Comparison of ENCODE assay signal across 9 mouse cellular contexts in the genomic region with DNA sequence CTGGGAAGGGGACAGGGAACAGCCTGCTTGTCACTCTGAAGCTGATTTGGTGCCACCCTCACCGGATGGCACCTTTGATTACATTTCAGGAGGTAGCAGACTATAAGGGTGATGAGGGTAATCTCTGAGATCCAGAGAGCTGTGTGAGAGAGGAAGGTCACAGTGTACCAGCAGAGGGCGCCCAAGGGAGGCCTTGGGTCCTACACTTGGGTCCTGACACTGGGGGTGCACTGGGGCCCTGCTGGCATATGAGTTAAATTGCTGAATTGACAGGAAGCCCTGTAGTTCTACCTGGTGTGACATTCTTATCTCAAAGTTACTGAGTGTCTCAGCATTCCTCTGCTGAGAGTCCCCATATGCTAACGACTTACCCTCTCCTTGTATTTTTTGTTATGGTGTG. TPM values are rescaled to one million over a fixed set of nuclear protein-coding genes. Genes with fewer than 3 reads are reported as not detected.
DNase-seq lines count a peak whose midpoint lies in the region; ATAC-seq and TF ChIP-seq lines count a peak whose summit lies in the region.
"Had no signal": no experiment of that assay in that cellular context is flagged by ENCODE, and none has a peak within 500 bp of the region (broad histone marks: within the 10 kb centered on the region; RNA-seq: fewer than 3 reads in every experiment).

No protein-coding gene starts in this region.

- no peak overlapping the region for H3K27ac ChIP-seq in testis, adult 2 months (ENCODE audit: control insufficient read depth, insufficient read depth, low read depth, low read length)
- H3K27ac ChIP-seq in liver, embryonic 11.5 days (ENCODE audit: low read depth, low read length), result no peak overlapping the region
- H3K27ac ChIP-seq: hindbrain, embryonic 15.5 days had no signal

- H3K4me3 ChIP-seq in testis, adult 2 months (ENCODE audit: control insufficient read depth, low read depth, low read length), result no peak overlapping the region
- no peak overlapping the region for H3K4me3 ChIP-seq in liver, embryonic 11.5 days (ENCODE audit: low read depth, low read length)
- H3K4me3 ChIP-seq: hindbrain, embryonic 15.5 days had no signal

- no peaks in the 10 kb centered on the region for H3K27me3 ChIP-seq in testis, adult 2 months (ENCODE audit: control insufficient read depth, insufficient read depth, low read length)
- no peaks in the 10 kb centered on the region for H3K27me3 ChIP-seq in liver, embryonic 11.5 days (replicated peaks; ENCODE audit: control insufficient read depth, insufficient read depth, low read length)
- H3K27me3 ChIP-seq: hindbrain, embryonic 15.5 days had no signal

- no peaks in the 10 kb centered on the region for H3K9me3 ChIP-seq in liver, embryonic 11.5 days (ENCODE audit: control insufficient read depth, low read length)
- H3K9me3 ChIP-seq: hindbrain, embryonic 15.5 days had no signal

- intact Hi-C loops in heart, postnatal 36 days (cut with DNase I), result loop anchor here (2.0 kb wide), 1 partner anchor 123 kb away; no protein-coding TSS in a partner anchor

- peak; percentile 98 for ATAC-seq in common myeloid progenitor, adult 5-6 weeks (replicated peaks; ENCODE audit: low read depth, poor library complexity, severe bottlenecking)
- ATAC-seq in liver, embryonic 11.5 days (replicated peaks; ENCODE audit: low FRiP score), result peak; percentile 71

- TF ChIP-seq CTCF in testis, adult 2 months (IDR thresholded peaks at IDR 0.05; ENCODE audit: control insufficient read depth, insufficient read depth, insufficient replicate concordance, low read depth, low read length), result peak; percentile 58; the same call in 1 of the 2 replicates

- TF ChIP-seq POLR2A in testis, adult 2 months (IDR thresholded peaks at IDR 0.05; ENCODE audit: control insufficient read depth, low read depth, low read length), result no peak

- no peak for DNase-seq in testis, postnatal 14 days (ENCODE audit: low spot score)
- DNase-seq in adrenal gland, adult 18-20 months (ENCODE audit: low spot score in 2 of 2), result peak; percentile 63 to 70
- DNase-seq in heart, postnatal 36 days, result peak; percentile 70 to 80
- peak; percentile 42 for DNase-seq in liver, embryonic 11.5 days (ENCODE audit: low spot score)
- DNase-seq in retina, postnatal 7 days (ENCODE audit: low read depth, low spot score), result peak; percentile 38
- peak; percentile 54 for DNase-seq in yolk sac, embryonic 10.5 days (ENCODE audit: low spot score)

- no peaks in the 10 kb centered on the region for H3K36me3 ChIP-seq in testis, adult 2 months (ENCODE audit: control insufficient read depth, insufficient read depth, low read length)
- peaks cover 31% of the 10 kb centered on the region for H3K36me3 ChIP-seq in liver, embryonic 11.5 days (ENCODE audit: control insufficient read depth, insufficient read depth, low read length)

- H3K9ac ChIP-seq in liver, embryonic 11.5 days (ENCODE audit: low read depth, low read length), result no peak overlapping the region
- H3K9ac ChIP-seq: hindbrain, embryonic 15.5 days had no signal

- 48% methylated on average over 3 of the region's 3 CpGs for WGBS in liver, embryonic 11.5 days

- no peaks in the 10 kb centered on the region for H3K4me1 ChIP-seq in testis, adult 2 months (ENCODE audit: control insufficient read depth, insufficient read depth, low read length)
- H3K4me1 ChIP-seq in liver, embryonic 11.5 days (replicated peaks; ENCODE audit: control insufficient read depth, insufficient read depth, low read length), result peaks cover 5% of the 10 kb centered on the region

- H3K4me2 ChIP-seq in liver, embryonic 11.5 days, result no peak overlapping the region
- H3K4me2 ChIP-seq: hindbrain, embryonic 15.5 days had no signal

RNA-seq across cellular contexts. Expression of a gene that starts 31.1 kb away (rescaled TPM):
- 0.41 and 1.6 TPM in 2 replicates for polyA plus RNA-seq in testis, adult 2 months (2012; rRNA removed)
- under 1 TPM in 1 of 2 experiments, not detected in 1; 0.96 TPM for total RNA-seq in adrenal gland, adult 18-20 months (2021)
- total RNA-seq in common myeloid progenitor, adult 5-6 weeks (2017), result not detected in 2 replicates
- 1 to 10 TPM; 3.1 to 4.0 TPM for total RNA-seq in heart, postnatal 36 days (2021)
- polyA plus RNA-seq in liver, embryonic 11.5 days (2014; fragmentation: Nextera tagmentation; extraction: Ambion mirVana), result 0.67 and 0.96 TPM in 2 replicates
